Mouse (Mus musculus) E14TG2a.4 (cell line): Measurements from ENCODE around the gene Topaz1.
"Not testable (repeated sequence)": the region's sequence is repeated elsewhere in the genome, so short reads cannot be mapped to it uniquely, and the experiment has no call there.

Source experiments
- H3K27me3 ChIP-seq: 2 replicates; pipeline ENCODE4 v1.6.1; 2014; ENCODE audit warnings: low read length, control low read depth; ENCODE audit not compliant: insufficient read depth
- H3K36me3 ChIP-seq: 2 replicates; pipeline ENCODE4 v1.6.1; 2014; ENCODE audit warnings: low read length, control low read depth; ENCODE audit not compliant: insufficient read depth
- H3K4me1 ChIP-seq: replicated peaks from 2 replicates; pipeline ENCODE4 v1.6.1; 2014; ENCODE audit warnings: low read depth, low read length, control low read depth
- H3K4me3 ChIP-seq: replicated peaks from 2 replicates; pipeline ENCODE4 v1.5.1; 2014; ENCODE audit warnings: mild to moderate bottlenecking, low read length
- H3K9me3 ChIP-seq: 2 replicates; pipeline ENCODE4 v1.6.1; 2014; ENCODE audit warnings: low read length, control low read depth
- POU5F1 ChIP-seq: IDR thresholded peaks from 2 replicates; pipeline ENCODE4 v1.6.1; 2014; ENCODE audit warnings: low read length, borderline replicate concordance

Topaz1 gene

DNA sequence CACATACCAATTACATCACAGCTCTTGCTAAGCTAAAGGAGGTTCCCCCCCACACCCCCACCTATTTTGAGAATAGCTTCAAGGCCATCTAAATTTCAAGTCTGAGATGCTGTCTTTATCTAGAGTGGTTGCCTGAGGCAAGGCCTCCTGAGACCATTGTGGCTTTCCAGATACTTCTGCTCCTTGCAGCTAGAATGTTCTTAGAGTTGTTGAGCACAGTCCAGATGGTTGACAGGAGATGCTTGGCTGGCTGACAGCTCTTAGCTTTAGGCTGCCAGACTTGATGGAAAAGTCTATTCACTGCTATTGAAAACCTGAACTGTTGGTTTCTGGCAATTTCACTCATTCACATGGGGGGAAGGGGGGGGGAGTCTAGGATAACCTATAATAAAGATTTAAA lies 99.0 kb downstream of the Topaz1 start:
- Histone ChIP-seq H3K27me3 (no peaks in the 10 kb centered on the region), H3K36me3 (peaks cover 20% of the 10 kb centered on the region), H3K9me3 (peaks cover 11% of the 10 kb centered on the region; the same call in 1 of the 2 replicates), H3K4me3 (no peak overlapping the region), H3K4me1 (no peaks in the 10 kb centered on the region)
- TF ChIP-seq POU5F1 = no peak

GRCm38 (mm10) chr9:122847811-122848311 lies 100.7 kb downstream of the Topaz1 start:
- H3K27me3 ChIP-seq, H3K4me3 ChIP-seq, H3K4me1 ChIP-seq: not testable (repeated sequence)
- Histone ChIP-seq H3K36me3 (peaks cover 37% of the 10 kb centered on the region), H3K9me3 (peaks cover 11% of the 10 kb centered on the region; the same call in 1 of the 2 replicates)
